Mouse (Mus musculus) gastrocnemius, adult 8-10 months (tissue): ENCODE data around the gene Psmd9. TPM values are rescaled to one million over a fixed set of nuclear protein-coding genes. Genes with fewer than 3 reads are reported as not detected.
A peak's percentile ranks its signal among the peaks of the same experiment; 100 is the strongest.

Experiments
- DNase-seq, 2 experiments: peaks; one replicate each; pipeline ENCODE4 v3.0.0; 2022; ENCODE audit warnings: low spot score in 2 of 2
- total RNA-seq, 4 experiments: library from RNA; stranded (reverse); gene quantifications; 2 replicates each; pipeline ENCODE4 v1.2.4; 2022

Psmd9 gene
- total RNA-seq, 4 experiments from 2014 or later = 11.4 to 12.8 (median 12.3) TPM

DNA sequence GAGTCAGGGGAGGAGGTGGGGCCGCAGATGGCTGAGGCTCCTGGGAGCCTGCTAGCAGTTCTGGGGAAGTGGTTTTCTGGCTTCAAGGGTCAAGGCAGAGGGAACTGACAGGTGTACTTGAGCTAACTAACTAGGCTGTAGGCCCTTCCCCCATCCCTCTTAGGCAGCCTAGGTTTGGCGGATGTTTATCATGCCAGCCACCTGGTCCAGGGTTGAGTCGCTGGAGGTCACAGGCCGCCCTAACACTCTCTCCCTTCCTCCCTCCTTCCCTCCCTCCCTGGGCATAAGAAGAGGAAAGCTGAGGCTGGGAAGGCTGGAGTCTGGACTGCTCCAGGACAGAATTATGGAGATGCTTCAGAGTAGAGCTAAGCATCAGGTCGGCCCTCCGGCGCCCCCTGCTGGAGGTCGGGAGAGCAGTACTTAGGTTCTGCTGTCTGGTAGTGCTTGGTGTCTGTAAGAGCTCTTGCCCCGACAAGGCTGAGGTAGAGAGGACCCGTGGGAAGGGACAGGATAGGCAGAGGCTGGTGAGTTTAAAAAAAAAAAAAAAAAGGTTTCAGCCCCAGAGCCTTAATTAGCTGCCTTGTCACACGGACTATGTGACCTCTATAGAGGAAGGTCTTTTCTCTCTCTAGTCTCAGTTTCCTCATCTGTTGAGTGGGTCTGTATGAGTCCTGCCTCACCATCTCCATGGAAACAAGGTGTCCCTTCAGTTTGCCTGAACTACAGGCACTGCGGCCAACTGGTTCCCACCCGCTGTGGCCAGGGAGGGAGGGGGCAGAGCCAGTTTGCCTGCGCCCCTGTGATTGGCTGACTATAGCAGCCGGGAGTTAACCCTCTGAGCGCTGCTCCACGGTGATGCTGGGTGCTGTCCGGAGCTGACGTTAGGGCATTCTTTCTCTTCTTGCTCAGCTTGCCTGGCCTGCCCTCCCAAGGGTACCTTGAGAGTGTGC, 19.5 kb upstream of the Psmd9 start:
- DNase-seq = peak; percentile 84 to 89

- no peak for DNase-seq
Observed at GRCm38 (mm10) chr5:123150641-123151040, 18.6 kb upstream of the Psmd9 start.

DNA sequence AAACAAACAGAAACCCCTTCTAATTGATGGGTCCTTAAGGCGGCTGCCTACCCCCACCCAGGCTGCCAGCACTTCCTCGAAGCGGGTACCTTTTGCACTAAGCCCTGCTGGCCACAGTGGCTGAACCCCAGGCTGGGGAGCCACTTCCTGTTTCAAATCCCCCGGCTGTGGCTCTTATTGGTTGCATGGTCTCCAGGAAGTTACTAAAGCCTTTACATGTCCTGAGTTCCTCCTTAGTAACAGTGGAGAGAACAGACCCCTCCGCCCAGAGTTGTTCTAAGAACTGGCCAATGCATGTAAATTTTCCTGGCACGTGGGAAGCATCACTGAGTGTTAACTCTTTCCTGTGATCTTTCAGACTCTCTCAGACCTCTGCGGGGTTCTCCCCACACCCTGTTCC, 18.1 kb upstream of the Psmd9 start:
- DNase-seq = no peak

DNA sequence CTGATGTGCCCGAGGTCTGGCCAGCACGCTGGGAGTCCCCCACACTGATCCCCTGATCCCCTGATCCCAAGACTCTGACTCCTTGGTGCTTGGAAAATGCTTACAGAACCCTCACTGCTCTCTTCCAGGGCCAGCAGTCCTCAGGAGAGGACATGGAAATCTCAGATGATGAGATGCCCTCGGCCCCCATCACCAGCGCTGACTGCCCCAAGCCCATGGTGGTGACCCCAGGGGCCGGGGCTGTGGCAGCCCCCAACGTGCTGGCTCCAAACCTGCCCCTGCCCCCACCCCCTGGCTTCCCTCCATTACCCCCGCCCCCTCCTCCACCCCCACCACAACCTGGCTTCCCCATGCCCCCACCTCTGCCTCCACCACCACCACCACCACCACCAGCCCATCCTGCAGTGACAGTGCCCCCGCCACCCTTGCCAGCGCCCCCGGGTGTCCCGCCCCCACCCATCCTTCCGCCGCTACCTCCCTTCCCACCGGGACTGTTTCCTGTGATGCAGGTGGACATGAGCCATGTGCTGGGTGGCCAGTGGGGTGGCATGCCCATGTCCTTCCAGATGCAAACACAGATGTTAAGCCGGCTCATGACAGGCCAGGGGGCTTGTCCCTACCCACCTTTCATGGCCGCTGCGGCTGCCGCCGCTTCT, 17.4 kb upstream of the Psmd9 start:
- no peak for DNase-seq

GRCm38 (mm10) chr5:123152901-123153300, 16.3 kb upstream of the Psmd9 start:
- no peak for DNase-seq

- peak; percentile 66 to 70 for DNase-seq
Observed at GRCm38 (mm10) chr5:123155425-123155824, 13.8 kb upstream of the Psmd9 start.

DNA sequence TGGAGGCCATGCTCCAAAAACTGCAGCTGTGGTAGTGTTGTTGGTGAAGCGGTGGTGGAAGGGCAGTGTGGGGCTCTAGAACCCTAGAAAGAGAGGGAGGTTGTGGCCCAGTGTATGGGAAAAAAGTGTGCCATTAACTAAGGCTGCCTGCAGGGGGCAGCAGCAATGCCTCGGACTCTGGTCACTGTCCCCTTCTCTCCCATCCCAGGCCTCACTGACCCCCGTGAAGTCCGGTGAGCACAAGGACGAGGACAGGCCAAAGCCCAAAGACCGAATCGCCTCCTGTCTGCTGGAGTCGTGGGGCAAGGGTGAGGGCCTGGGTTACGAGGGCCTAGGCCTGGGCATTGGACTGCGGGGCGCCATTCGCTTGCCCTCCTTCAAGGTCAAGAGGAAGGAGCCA, 12.4 kb upstream of the Psmd9 start:
- no peak for DNase-seq

DNA sequence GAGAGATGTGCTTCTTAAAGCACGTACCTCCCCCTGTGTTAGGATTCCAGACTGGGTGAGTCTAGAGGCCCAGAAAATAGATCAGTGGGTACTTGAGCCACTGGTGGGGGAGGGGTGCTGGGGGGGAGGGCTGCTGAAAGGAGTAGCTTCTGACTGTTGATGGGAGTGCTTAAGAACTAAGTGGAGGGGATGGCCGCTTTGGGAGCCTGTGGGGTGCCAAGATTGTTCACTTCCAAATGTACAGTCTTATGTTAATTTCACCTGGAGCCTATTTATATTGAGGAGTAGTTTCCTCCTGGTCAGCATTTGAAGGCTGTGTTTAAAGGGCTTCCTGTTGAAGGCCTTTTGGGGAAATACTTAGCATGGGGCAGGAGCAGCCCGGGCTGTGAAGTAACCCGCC, 11.2 kb upstream of the Psmd9 start:
- DNase-seq = no peak

DNA sequence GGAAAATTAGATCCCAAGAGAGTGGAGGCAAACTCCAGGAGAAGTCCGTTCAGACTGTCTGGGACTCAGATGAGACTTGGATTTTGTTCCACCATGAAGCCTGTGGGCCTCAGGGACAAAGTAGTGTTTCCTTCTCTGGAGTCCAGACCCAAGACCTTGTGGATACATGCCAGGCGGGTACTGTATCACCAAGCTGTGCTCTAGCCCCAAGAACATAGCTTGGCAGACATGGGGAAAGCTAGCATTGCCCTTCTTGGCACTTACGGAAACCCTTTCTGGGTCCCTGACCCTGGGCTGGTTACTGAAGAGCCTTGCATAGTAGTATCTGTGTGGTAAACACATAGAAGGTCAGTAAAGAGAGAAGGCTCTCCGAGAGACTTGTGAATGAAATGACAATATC, 9.8 kb upstream of the Psmd9 start:
- peak in 1 of 2 experiments; percentile 47 for DNase-seq

DNA sequence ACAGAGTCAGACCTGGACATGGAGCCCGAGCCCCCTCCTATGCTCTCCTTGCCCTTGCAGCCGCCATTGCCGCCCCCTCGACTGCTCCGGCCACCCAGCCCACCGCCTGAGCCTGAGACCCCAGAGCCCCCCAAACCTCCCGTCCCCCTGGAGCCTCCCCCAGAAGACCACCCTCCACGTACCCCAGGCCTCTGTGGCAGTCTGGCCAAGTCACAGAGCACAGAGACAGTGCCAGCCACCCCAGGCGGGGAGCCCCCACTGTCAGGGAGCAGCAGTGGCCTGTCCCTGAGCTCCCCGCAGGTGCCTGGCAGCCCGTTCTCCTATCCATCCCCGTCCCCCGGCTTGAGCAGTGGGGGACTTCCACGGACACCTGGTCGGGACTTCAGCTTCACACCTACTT, 9.3 kb upstream of the Psmd9 start:
- no peak for DNase-seq

DNA sequence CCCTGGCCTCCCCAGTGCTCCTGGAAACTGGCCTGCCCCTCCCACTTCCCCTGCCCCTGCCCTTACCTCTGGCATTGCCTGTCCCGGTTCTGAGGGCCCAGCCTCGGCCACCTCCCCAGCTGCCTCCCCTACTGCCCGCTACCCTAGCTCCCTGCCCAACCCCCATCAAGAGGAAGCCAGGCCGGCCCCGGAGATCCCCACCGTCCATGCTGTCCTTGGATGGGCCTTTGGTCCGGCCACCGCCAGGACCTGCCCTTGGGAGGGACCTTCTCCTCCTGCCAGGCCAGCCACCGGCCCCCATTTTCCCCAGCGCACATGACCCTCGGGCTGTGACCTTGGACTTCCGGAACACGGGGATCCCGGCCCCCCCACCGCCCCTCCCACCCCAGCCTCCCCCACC, 8.9 kb upstream of the Psmd9 start:
- DNase-seq = no peak

GRCm38 (mm10) chr5:123162942-123163341, 6.3 kb upstream of the Psmd9 start:
- no peak for DNase-seq

GRCm38 (mm10) chr5:123166437-123166836, 2.8 kb upstream of the Psmd9 start:
- DNase-seq = no peak

- DNase-seq = no peak
Observed at GRCm38 (mm10) chr5:123167591-123167990, 1.6 kb upstream of the Psmd9 start.

GRCm38 (mm10) chr5:123170365-123170764, 1.2 kb downstream of the Psmd9 start:
- DNase-seq = no peak

GRCm38 (mm10) chr5:123171646-123172350, 2.6 kb downstream of the Psmd9 start:
- DNase-seq = peak; percentile 66 to 71

DNA sequence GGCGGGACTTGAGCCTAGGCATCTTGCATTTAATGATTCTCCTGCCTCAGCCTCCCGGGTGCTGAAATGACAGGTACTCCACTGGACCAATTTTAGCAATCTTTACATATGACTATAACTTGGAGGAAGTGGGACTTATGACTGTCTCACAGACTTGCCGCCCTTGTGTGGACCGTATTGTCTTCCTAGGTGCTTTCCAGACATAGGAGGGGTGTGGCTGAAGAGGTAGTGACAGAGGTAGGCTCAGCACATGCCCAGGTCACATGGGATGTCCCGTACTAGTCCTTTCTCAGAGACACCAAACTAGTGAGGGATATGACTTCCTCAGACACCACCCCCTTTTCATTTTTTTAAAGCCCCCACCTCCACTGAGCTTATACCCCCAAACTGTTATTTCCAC, 9.6 kb downstream of the Psmd9 start:
- no peak for DNase-seq

- DNase-seq = no peak
Observed at GRCm38 (mm10) chr5:123180390-123180789, 11.2 kb downstream of the Psmd9 start.

- no peak for DNase-seq
Observed at GRCm38 (mm10) chr5:123181536-123181935, 12.3 kb downstream of the Psmd9 start.

- no peak for DNase-seq
Observed at GRCm38 (mm10) chr5:123182651-123183050, 13.4 kb downstream of the Psmd9 start, which contains the start of gene Hpd. Hpd (minus strand) TSS chr5:123182727.

DNA sequence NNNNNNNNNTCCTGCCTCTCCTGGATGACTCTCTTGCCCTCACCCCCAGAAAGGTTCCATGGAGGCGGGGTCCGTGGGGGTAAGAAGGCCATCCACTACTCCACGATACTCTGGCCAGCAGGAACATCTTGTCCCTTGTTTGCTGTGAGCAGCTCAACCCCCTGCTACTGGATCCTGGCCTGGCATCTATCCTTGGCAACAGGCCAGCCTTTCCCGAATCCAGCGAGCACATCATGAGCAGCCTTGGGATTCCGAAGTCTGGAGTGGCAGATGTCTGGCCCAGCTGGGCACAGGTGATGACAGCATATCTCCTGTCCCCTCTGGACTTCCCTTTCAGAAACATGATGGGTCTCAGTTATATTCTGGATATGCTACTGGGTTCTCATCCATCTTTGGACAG, 16.8 kb downstream of the Psmd9 start:
- DNase-seq = no peak

DNA sequence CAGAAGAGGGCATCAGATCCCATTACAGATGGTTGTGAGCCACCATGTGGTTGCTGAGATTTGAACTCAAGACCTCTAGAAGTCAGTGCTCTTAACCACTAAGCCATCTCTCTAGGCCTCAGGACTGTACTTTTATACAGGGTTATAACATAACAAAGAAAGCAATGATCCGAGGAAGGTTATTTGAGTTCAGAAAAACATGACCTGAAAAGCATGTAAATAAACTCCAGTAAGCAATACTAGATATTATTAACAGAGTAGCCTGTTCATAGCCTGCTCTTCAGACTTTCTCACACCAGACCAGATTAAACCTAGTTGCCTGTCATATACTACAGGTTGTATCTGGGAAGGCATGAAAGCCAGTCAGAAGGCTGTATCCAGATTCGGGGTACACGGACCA, 18.1 kb downstream of the Psmd9 start:
- no peak for DNase-seq
